Mouse (Mus musculus) neural tube, embryonic 14.5 days (tissue): ENCODE measurements around the gene Dnajc17. TPM values are rescaled to one million over a fixed set of nuclear protein-coding genes. Genes with fewer than 3 reads are reported as not detected.
A peak's percentile ranks its signal among the peaks of the same experiment; 100 is the strongest.

Experiments
- ATAC-seq: fragments of 200-750 bp; cut with Nextera tagmentation; 2 replicates; pipeline ENCODE4 v1.8.0; 2017; ENCODE audit warnings: low read depth, mild to moderate bottlenecking, moderate TSS enrichment, moderate library complexity
- H3K27ac ChIP-seq: fragments of 300-500 bp; sonication (generic); 2 replicates; pipeline ENCODE4 v1.5.1; 2014; ENCODE audit warnings: low read depth, mild to moderate bottlenecking, control low read depth, low read length, moderate library complexity, mixed read lengths
- H3K27me3 ChIP-seq: fragments of 300-500 bp; sonication (generic); 2 replicates; pipeline ENCODE4 v1.6.1; 2014; ENCODE audit warnings: low read length; ENCODE audit not compliant: control insufficient read depth, insufficient read depth
- H3K36me3 ChIP-seq: fragments of 300-500 bp; sonication (generic); 2 replicates; pipeline ENCODE4 v1.6.1; 2014; ENCODE audit warnings: low read length, mixed read lengths; ENCODE audit not compliant: control insufficient read depth, insufficient read depth
- H3K4me1 ChIP-seq: fragments of 300-500 bp; sonication (generic); 2 replicates; pipeline ENCODE4 v1.6.1; 2014; ENCODE audit warnings: low read length; ENCODE audit not compliant: control insufficient read depth, insufficient read depth
- H3K4me2 ChIP-seq: fragments of 300-500 bp; sonication (generic); 2 replicates; pipeline ENCODE4 v1.6.1; 2014; ENCODE audit warnings: mild to moderate bottlenecking, low read depth, low read length, control low read depth
- H3K4me3 ChIP-seq: fragments of 300-500 bp; sonication (generic); 2 replicates; pipeline ENCODE4 v1.5.1; 2014; ENCODE audit warnings: low read depth, low read length, control low read depth, mixed read lengths
- H3K9ac ChIP-seq: fragments of 300-500 bp; sonication (generic); replicated peaks from 2 replicates; pipeline ENCODE4 v1.6.1; 2014; ENCODE audit warnings: low read depth, mild to moderate bottlenecking, control low read depth, low read length, mixed read lengths
- H3K9me3 ChIP-seq: fragments of 300-500 bp; sonication (generic); 2 replicates; pipeline ENCODE4 v1.6.1; 2016; ENCODE audit warnings: low read length; ENCODE audit not compliant: control insufficient read depth
- WGBS: fragments of 180-500 bp; shearing (Covaris S2); extraction: QIAGEN DNeasy Blood & Tissue Kit; methylation state at CpG from one replicate; pipeline ENCODE4 v1.1.7; 2014; 5-methylcytosine and 5-hydroxymethylcytosine counted together
- polyA plus RNA-seq: library from polyadenylated mRNA; unstranded; fragments of >200 nt; fragmentation: Nextera tagmentation; extraction: Ambion mirVana; gene quantifications from 2 replicates; pipeline ENCODE4 v1.2.1, GENCODE M21; 2014

The Dnajc17 gene
- polyA plus RNA-seq, 1 experiment from 2014 or later, result 24.0 TPM

- H3K36me3 ChIP-seq, result no peaks in the 10 kb centered on the region
- no peak overlapping the region for H3K4me2 ChIP-seq
- 59% methylated on average over 8 of the region's 8 CpGs for WGBS
- peaks cover 8% of the 10 kb centered on the region; the same call in 1 of the 2 replicates for H3K27me3 ChIP-seq
- peaks cover 26% of the 10 kb centered on the region for H3K4me1 ChIP-seq
- ATAC-seq, result no peak
- no peak overlapping the region for H3K4me3 ChIP-seq
- H3K9me3 ChIP-seq, result no peaks in the 10 kb centered on the region
- H3K9ac ChIP-seq, result no peak overlapping the region
- no peak overlapping the region for H3K27ac ChIP-seq
Measured at GRCm38 (mm10) chr2:119171574-119171973, 37.0 kb downstream of the Dnajc17 start.

- H3K9me3 ChIP-seq, result no peaks in the 10 kb centered on the region
- peaks cover 8% of the 10 kb centered on the region for H3K27me3 ChIP-seq
- H3K4me2 ChIP-seq, result no peak overlapping the region
- no peaks in the 10 kb centered on the region for H3K36me3 ChIP-seq
- H3K4me1 ChIP-seq, result peaks cover 26% of the 10 kb centered on the region
- H3K27ac ChIP-seq, result no peak overlapping the region
- H3K9ac ChIP-seq, result no peak overlapping the region
- WGBS, result 92% methylated on average over 2 of the region's 2 CpGs
- ATAC-seq, result no peak
- no peak overlapping the region for H3K4me3 ChIP-seq
Measured at GRCm38 (mm10) chr2:119170282-119170681, 38.3 kb downstream of the Dnajc17 start.

GRCm38 (mm10) chr2:119167866-119168256 is 40.7 kb downstream of the Dnajc17 start:
- 0 out of 2 replicates have a peak, but pooled peaks have one; percentile 5 for ATAC-seq
- Histone ChIP-seq H3K27ac (no peak overlapping the region), H3K9me3 (no peaks in the 10 kb centered on the region), H3K4me3 (peak overlapping the region; percentile 48), H3K4me2 (peak overlapping the region; percentile 99), H3K36me3 (no peaks in the 10 kb centered on the region), H3K9ac (peak overlapping the region; percentile 34; the same call in 1 of the 2 replicates), H3K4me1 (peaks cover 17% of the 10 kb centered on the region), H3K27me3 (peaks cover 8% of the 10 kb centered on the region)
- WGBS, result 5% methylated on average over 26 of the region's 26 CpGs

GRCm38 (mm10) chr2:119166901-119167865 is 41.4 kb downstream of the Dnajc17 start, which contains the start of gene Gchfr:
Gene Gchfr, plus strand, starts transcription at chr2:119167773.
- peaks cover 8% of the 10 kb centered on the region for H3K27me3 ChIP-seq
- under 1% methylated on average over 60 of the region's 60 CpGs for WGBS
- peak; percentile 73 for ATAC-seq

GRCm38 (mm10) chr2:119165401-119165800 is 43.2 kb downstream of the Dnajc17 start:
- peaks cover 12% of the 10 kb centered on the region; the same call in 1 of the 2 replicates for H3K4me1 ChIP-seq
- peaks cover 8% of the 10 kb centered on the region for H3K27me3 ChIP-seq
- ATAC-seq, result no peak
- H3K36me3 ChIP-seq, result no peaks in the 10 kb centered on the region
- no peak overlapping the region for H3K9ac ChIP-seq
- no peaks in the 10 kb centered on the region for H3K9me3 ChIP-seq
- no peak overlapping the region for H3K27ac ChIP-seq
- no peak overlapping the region for H3K4me3 ChIP-seq
- H3K4me2 ChIP-seq, result no peak overlapping the region

More at GRCm38 (mm10) chr2:119166901-119167865, 41.4 kb downstream of the Dnajc17 start, which contains the start of gene Gchfr:
- no peaks in the 10 kb centered on the region for H3K36me3 ChIP-seq
- H3K4me3 ChIP-seq, result peak within 1 kb of the TSS; percentile 48
- H3K4me1 ChIP-seq, result peaks cover 12% of the 10 kb centered on the region; the same call in 1 of the 2 replicates
- peak within 1 kb of the TSS; percentile 34; the same call in 1 of the 2 replicates for H3K9ac ChIP-seq
- peak within 1 kb of the TSS; percentile 99 for H3K4me2 ChIP-seq
- H3K27ac ChIP-seq, result no peak within 1 kb of the TSS
- H3K9me3 ChIP-seq, result no peaks in the 10 kb centered on the region

GRCm38 (mm10) chr2:119163999-119164398 is 44.6 kb downstream of the Dnajc17 start:
- no peaks in the 10 kb centered on the region for H3K36me3 ChIP-seq
- no peak overlapping the region for H3K9ac ChIP-seq
- H3K9me3 ChIP-seq, result no peaks in the 10 kb centered on the region
- WGBS, result 92% methylated on average over 4 of the region's 4 CpGs
- H3K4me1 ChIP-seq, result peaks cover 12% of the 10 kb centered on the region; the same call in 1 of the 2 replicates
- no peak overlapping the region for H3K4me2 ChIP-seq
- no peak overlapping the region for H3K4me3 ChIP-seq
- no peak overlapping the region for H3K27ac ChIP-seq
- no peak for ATAC-seq
- H3K27me3 ChIP-seq, result peaks cover 8% of the 10 kb centered on the region

GRCm38 (mm10) chr2:119163135-119163534 is 45.5 kb downstream of the Dnajc17 start:
- ATAC-seq, result no peak
- no peaks in the 10 kb centered on the region for H3K9me3 ChIP-seq
- WGBS, result 66% methylated on average over 3 of the region's 3 CpGs

GRCm38 (mm10) chr2:119161247-119161646 is 47.3 kb downstream of the Dnajc17 start:
- Histone ChIP-seq H3K9ac (no peak overlapping the region), H3K27ac (no peak overlapping the region), H3K4me2 (no peak overlapping the region), H3K4me3 (no peak overlapping the region), H3K9me3 (no peaks in the 10 kb centered on the region), H3K36me3 (no peaks in the 10 kb centered on the region), H3K4me1 (peaks cover under 1% of the 10 kb centered on the region; the same call in 1 of the 2 replicates), H3K27me3 (no peaks in the 10 kb centered on the region; the same call in 1 of the 2 replicates)
- WGBS, result 32% methylated on average over 2 of the region's 2 CpGs
- ATAC-seq, result no peak

More at GRCm38 (mm10) chr2:119163135-119163534, 45.5 kb downstream of the Dnajc17 start:
- H3K27me3 ChIP-seq, result peaks cover 8% of the 10 kb centered on the region
- no peak overlapping the region for H3K4me2 ChIP-seq
- no peak overlapping the region for H3K9ac ChIP-seq
- H3K27ac ChIP-seq, result no peak overlapping the region
- no peak overlapping the region for H3K4me3 ChIP-seq
- peaks cover 12% of the 10 kb centered on the region; the same call in 1 of the 2 replicates for H3K4me1 ChIP-seq
- H3K36me3 ChIP-seq, result no peaks in the 10 kb centered on the region

GRCm38 (mm10) chr2:119157836-119158235 is 50.8 kb downstream of the Dnajc17 start:
- Histone ChIP-seq H3K36me3 (no peaks in the 10 kb centered on the region), H3K4me3 (no peak overlapping the region), H3K4me1 (peaks cover 11% of the 10 kb centered on the region), H3K4me2 (no peak overlapping the region; the same call in 1 of the 2 replicates), H3K27ac (no peak overlapping the region), H3K27me3 (no peaks in the 10 kb centered on the region), H3K9ac (no peak overlapping the region), H3K9me3 (no peaks in the 10 kb centered on the region)
- no peak for ATAC-seq
